Mouse (Mus musculus): ENCODE measurements around the gene Ralbp1.

GRCm38 (mm10) chr17:65886571-65886970 lies 973 bp upstream of the Ralbp1 start:
- TF ChIP-seq CTCF (IDR thresholded peaks at IDR 0.05 in 2 of 3, conservative IDR thresholded peaks at IDR 0.05 in 1 of 3; ENCODE audit: control insufficient read depth in 1 of 3, insufficient read depth in 1 of 3, low read depth in 2 of 3, low read length in 3 of 3, poor library complexity in 1 of 3, severe bottlenecking in 1 of 3) = no peak
- TF ChIP-seq EP300 (IDR thresholded peaks at IDR 0.05; ENCODE audit: low read depth in 1 of 2, low read length in 2 of 2) = no peak
- no peak for TF ChIP-seq CHD2 (IDR thresholded peaks at IDR 0.05; ENCODE audit: low read length)
- TF ChIP-seq MEF2A (IDR thresholded peaks at IDR 0.05; ENCODE audit: extremely low read depth, insufficient replicate concordance, low read depth, low read length, poor library complexity, severe bottlenecking) = no peak
- TF ChIP-seq POLR2AphosphoS2 (IDR thresholded peaks at IDR 0.05; ENCODE audit: low read length) = no peak
- no peak for TF ChIP-seq POLR2A (IDR thresholded peaks at IDR 0.05; ENCODE audit: control insufficient read depth in 1 of 2, insufficient read depth in 1 of 2, low read depth in 1 of 2, low read length in 2 of 2, poor library complexity in 1 of 2)
- no peak for TF ChIP-seq ZC3H11A (IDR thresholded peaks at IDR 0.05; ENCODE audit: low read depth, low read length)
- no peak for TF ChIP-seq BHLHE40 (IDR thresholded peaks at IDR 0.05; ENCODE audit: borderline replicate concordance, low read depth, low read length)
- TF ChIP-seq SIN3A (IDR thresholded peaks at IDR 0.05; ENCODE audit: low read length) = no peak; the same call in 1 of the 2 replicates
- no peak for TF ChIP-seq MYB (IDR thresholded peaks at IDR 0.05; ENCODE audit: low read depth, low read length)
- no peak for TF ChIP-seq SMC3 (IDR thresholded peaks at IDR 0.05; ENCODE audit: low read depth, low read length)
- no peak for TF ChIP-seq CHD1 (IDR thresholded peaks at IDR 0.05; ENCODE audit: low read depth, low read length)
- no peak for TF ChIP-seq TAL1 (IDR thresholded peaks at IDR 0.05; ENCODE audit: low read length)
